Mouse (Mus musculus): ENCODE results near the gene Lrmda. TPM values are rescaled to one million over a fixed set of nuclear protein-coding genes. Genes with fewer than 3 reads are reported as not detected.

The Lrmda gene
- polyA plus RNA-seq, 1 experiment from 2014 or later: 1.8 TPM

- no peak for ATAC-seq
- Histone ChIP-seq H3K4me2 (replicated peaks; ENCODE audit: low read depth) (no peak overlapping the region), H3K36me3 (ENCODE audit: control insufficient read depth, insufficient read depth) (no peaks in the 10 kb centered on the region), H3K4me3 (ENCODE audit: low read depth, low read length) (no peak overlapping the region), H3K9ac (ENCODE audit: low read depth, low read length) (no peak overlapping the region), H3K27me3 (replicated peaks; ENCODE audit: control insufficient read depth, insufficient read depth, low read length) (no peaks in the 10 kb centered on the region), H3K27ac (ENCODE audit: low read depth, low read length) (no peak overlapping the region), H3K9me3 (ENCODE audit: control insufficient read depth) (no peaks in the 10 kb centered on the region), H3K4me1 (replicated peaks; ENCODE audit: control insufficient read depth, insufficient read depth, low read length) (no peaks in the 10 kb centered on the region)
- WGBS: 65% methylated on average over 6 of the region's 6 CpGs
- no peak for TF ChIP-seq CTCF (IDR thresholded peaks at IDR 0.05; ENCODE audit: low read depth)
Observed at GRCm38 (mm10) chr14:22715581-22716378, 696.3 kb downstream of the Lrmda start.

- H3K4me3 ChIP-seq (ENCODE audit: low read depth, low read length): no peak overlapping the region
- no peaks in the 10 kb centered on the region for H3K9me3 ChIP-seq (ENCODE audit: control insufficient read depth)
- WGBS: 81% methylated on average over 1 of the region's 1 CpGs
- no peaks in the 10 kb centered on the region for H3K36me3 ChIP-seq (ENCODE audit: control insufficient read depth, insufficient read depth)
- ATAC-seq: no peak
- no peak overlapping the region for H3K9ac ChIP-seq (ENCODE audit: low read depth, low read length)
- H3K4me2 ChIP-seq (replicated peaks; ENCODE audit: low read depth): no peak overlapping the region
- no peak overlapping the region for H3K27ac ChIP-seq (ENCODE audit: low read depth, low read length)
- TF ChIP-seq CTCF (IDR thresholded peaks at IDR 0.05; ENCODE audit: low read depth): no peak
- H3K4me1 ChIP-seq (replicated peaks; ENCODE audit: control insufficient read depth, insufficient read depth, low read length): no peaks in the 10 kb centered on the region
- H3K27me3 ChIP-seq (replicated peaks; ENCODE audit: control insufficient read depth, insufficient read depth, low read length): no peaks in the 10 kb centered on the region
Observed at GRCm38 (mm10) chr14:22719968-22720367, 700.5 kb downstream of the Lrmda start.

- ATAC-seq: no peak
- 67% methylated on average over 5 of the region's 5 CpGs for WGBS
- H3K4me2 ChIP-seq (replicated peaks; ENCODE audit: low read depth): no peak overlapping the region
- no peaks in the 10 kb centered on the region for H3K27me3 ChIP-seq (replicated peaks; ENCODE audit: control insufficient read depth, insufficient read depth, low read length)
- no peak overlapping the region for H3K9ac ChIP-seq (ENCODE audit: low read depth, low read length)
- no peaks in the 10 kb centered on the region for H3K4me1 ChIP-seq (replicated peaks; ENCODE audit: control insufficient read depth, insufficient read depth, low read length)
- no peaks in the 10 kb centered on the region for H3K36me3 ChIP-seq (ENCODE audit: control insufficient read depth, insufficient read depth)
- no peak for TF ChIP-seq CTCF (IDR thresholded peaks at IDR 0.05; ENCODE audit: low read depth)
- no peaks in the 10 kb centered on the region for H3K9me3 ChIP-seq (ENCODE audit: control insufficient read depth)
- no peak overlapping the region for H3K27ac ChIP-seq (ENCODE audit: low read depth, low read length)
- H3K4me3 ChIP-seq (ENCODE audit: low read depth, low read length): no peak overlapping the region
Observed at GRCm38 (mm10) chr14:22721845-22722244, 702.3 kb downstream of the Lrmda start.

- Histone ChIP-seq H3K9ac (ENCODE audit: low read depth, low read length) (no peak overlapping the region), H3K9me3 (ENCODE audit: control insufficient read depth) (no peaks in the 10 kb centered on the region), H3K4me1 (replicated peaks; ENCODE audit: control insufficient read depth, insufficient read depth, low read length) (no peaks in the 10 kb centered on the region), H3K27me3 (replicated peaks; ENCODE audit: control insufficient read depth, insufficient read depth, low read length) (no peaks in the 10 kb centered on the region), H3K36me3 (ENCODE audit: control insufficient read depth, insufficient read depth) (no peaks in the 10 kb centered on the region), H3K4me2 (replicated peaks; ENCODE audit: low read depth) (no peak overlapping the region), H3K27ac (ENCODE audit: low read depth, low read length) (no peak overlapping the region), H3K4me3 (ENCODE audit: low read depth, low read length) (no peak overlapping the region)
- ATAC-seq: no peak
- WGBS: 68% methylated on average over 2 of the region's 2 CpGs
- no peak for TF ChIP-seq CTCF (IDR thresholded peaks at IDR 0.05; ENCODE audit: low read depth)
Observed at GRCm38 (mm10) chr14:22727548-22727947, 708.0 kb downstream of the Lrmda start.

GRCm38 (mm10) chr14:22728611-22729223 is 709.2 kb downstream of the Lrmda start:
- H3K27ac ChIP-seq (ENCODE audit: low read depth, low read length): no peak overlapping the region
- H3K4me3 ChIP-seq (ENCODE audit: low read depth, low read length): no peak overlapping the region
- H3K9me3 ChIP-seq (ENCODE audit: control insufficient read depth): no peaks in the 10 kb centered on the region
- no peak overlapping the region for H3K9ac ChIP-seq (ENCODE audit: low read depth, low read length)
- no peak for TF ChIP-seq CTCF (IDR thresholded peaks at IDR 0.05; ENCODE audit: low read depth)
- 92% methylated on average over 8 of the region's 8 CpGs for WGBS
- H3K36me3 ChIP-seq (ENCODE audit: control insufficient read depth, insufficient read depth): no peaks in the 10 kb centered on the region
- no peak overlapping the region for H3K4me2 ChIP-seq (replicated peaks; ENCODE audit: low read depth)
- H3K27me3 ChIP-seq (replicated peaks; ENCODE audit: control insufficient read depth, insufficient read depth, low read length): no peaks in the 10 kb centered on the region
- H3K4me1 ChIP-seq (replicated peaks; ENCODE audit: control insufficient read depth, insufficient read depth, low read length): no peaks in the 10 kb centered on the region
- ATAC-seq: no peak

GRCm38 (mm10) chr14:22738603-22739002 is 719.1 kb downstream of the Lrmda start:
- ATAC-seq: no peak
- Histone ChIP-seq H3K9ac (ENCODE audit: low read depth, low read length) (no peak overlapping the region), H3K36me3 (ENCODE audit: control insufficient read depth, insufficient read depth) (no peaks in the 10 kb centered on the region), H3K4me1 (replicated peaks; ENCODE audit: control insufficient read depth, insufficient read depth, low read length) (no peaks in the 10 kb centered on the region), H3K9me3 (ENCODE audit: control insufficient read depth) (no peaks in the 10 kb centered on the region), H3K4me3 (ENCODE audit: low read depth, low read length) (no peak overlapping the region), H3K27me3 (replicated peaks; ENCODE audit: control insufficient read depth, insufficient read depth, low read length) (no peaks in the 10 kb centered on the region), H3K4me2 (replicated peaks; ENCODE audit: low read depth) (no peak overlapping the region), H3K27ac (ENCODE audit: low read depth, low read length) (no peak overlapping the region)
- WGBS: 90% methylated on average over 11 of the region's 11 CpGs
- TF ChIP-seq CTCF (IDR thresholded peaks at IDR 0.05; ENCODE audit: low read depth): no peak

Data from intestine, postnatal 0 days (tissue).